Mouse (Mus musculus): ENCODE measurements around the gene Pno1. TPM values are rescaled to one million over a fixed set of nuclear protein-coding genes. Genes with fewer than 3 reads are reported as not detected.
"Not testable (repeated sequence)": the region's sequence is repeated elsewhere in the genome, so short reads cannot be mapped to it uniquely, and the experiment has no call there.

Gene Pno1
- 79.1 and 84.1 TPM in 2 replicates for polyA plus RNA-seq (2014; fragmentation: Nextera tagmentation; extraction: Ambion mirVana)

DNA sequence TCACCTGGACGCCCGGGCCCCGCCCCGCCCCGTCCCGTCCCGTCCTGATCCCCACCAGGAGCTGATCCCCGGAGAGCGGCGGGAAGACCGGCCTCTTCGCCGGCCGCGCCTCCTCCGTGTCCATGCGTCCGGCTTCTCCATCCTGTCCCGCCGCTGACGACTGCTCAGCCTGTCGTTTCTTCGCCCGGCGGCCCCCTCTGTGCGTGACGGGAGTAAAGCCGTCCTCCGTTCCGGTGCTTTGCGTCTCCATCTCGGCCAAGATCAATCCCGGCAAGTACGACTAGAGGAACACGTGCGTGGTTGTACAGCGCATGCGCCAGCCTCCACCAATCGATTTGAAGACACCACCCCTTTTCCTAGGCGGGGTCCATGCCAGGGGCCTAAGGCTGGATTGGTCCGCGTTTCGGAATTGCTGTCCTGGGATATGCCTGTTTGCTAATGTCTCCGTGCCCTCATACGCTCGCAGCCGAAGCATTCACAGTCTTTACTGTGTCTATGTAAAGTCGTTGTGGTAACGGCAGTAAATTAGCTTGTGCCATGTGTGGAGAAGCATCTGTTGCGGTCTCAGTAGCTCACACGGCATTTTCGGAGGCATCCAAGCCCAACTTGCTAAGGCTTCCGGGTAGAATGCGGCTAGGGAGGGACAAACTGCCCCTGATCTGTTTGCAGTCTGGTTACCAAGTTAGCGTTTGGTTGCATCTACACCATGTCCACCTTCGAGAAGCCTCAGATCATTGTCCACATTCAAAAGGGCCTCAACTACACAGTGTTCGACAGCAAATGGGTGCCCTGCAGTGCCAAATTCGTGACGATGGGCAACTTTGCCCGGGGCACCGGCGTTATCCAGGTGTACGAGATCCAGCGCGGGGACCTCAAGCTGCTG, at the start of gene Pno1:
TSS of gene Pno1 (minus strand) at position 311 of the 883 bp plus-strand sequence.
- Histone ChIP-seq H3K4me2 (peak within 1 kb of the TSS; percentile 72), H3K27me3 (ENCODE audit: insufficient read depth, low read length) (no peaks in the 10 kb centered on the region), H3K36me3 (ENCODE audit: insufficient read depth) (peaks cover 21% of the 10 kb centered on the region; the same call in 1 of the 2 replicates), H3K9me3 (ENCODE audit: low read depth, low read length) (no peaks in the 10 kb centered on the region), H3K4me3 (ENCODE audit: low read depth, low read length) (peak within 1 kb of the TSS; percentile 84), H3K9ac (peak within 1 kb of the TSS; percentile 80), H3K4me1 (ENCODE audit: insufficient read depth) (no peaks in the 10 kb centered on the region), H3K27ac (ENCODE audit: low read depth) (peak within 1 kb of the TSS; percentile 86)
- DNase-seq (peak; percentile 98), ATAC-seq (ENCODE audit: insufficient read depth) (peak; percentile 99)
- TF ChIP-seq CTCF (IDR thresholded peaks at IDR 0.05; ENCODE audit: low read depth) = no peak
- under 1% methylated on average over 65 of the region's 65 CpGs for WGBS

DNA sequence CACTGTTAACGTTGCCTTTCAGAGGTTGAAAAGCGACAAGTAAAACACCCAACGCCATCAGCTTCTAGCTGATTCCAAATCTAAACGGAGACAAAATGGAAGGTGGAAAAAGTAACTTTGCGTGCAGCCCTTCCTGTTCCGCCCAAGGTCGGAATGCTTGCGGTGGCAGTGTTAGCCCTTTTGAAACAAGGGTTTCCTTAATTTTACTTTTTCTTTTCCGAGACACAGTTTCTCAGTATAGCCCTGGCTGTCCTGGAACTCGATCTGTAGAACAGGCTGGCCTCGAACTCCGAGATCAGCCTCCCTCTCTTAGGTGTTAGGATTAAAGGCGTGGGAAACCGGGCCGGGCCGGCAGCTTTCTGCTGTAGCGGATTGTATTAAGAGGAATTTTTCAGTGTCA, 46.5 kb upstream of the Pno1 start:
- no peaks in the 10 kb centered on the region for H3K36me3 ChIP-seq (ENCODE audit: insufficient read depth)
- peaks cover 4% of the 10 kb centered on the region; the same call in 1 of the 2 replicates for H3K4me1 ChIP-seq (ENCODE audit: insufficient read depth)
- DNase-seq (peak; percentile 65), ATAC-seq (ENCODE audit: insufficient read depth) (peak; percentile 23; the same call in 1 of the 2 replicates)
- peak overlapping the region; percentile 81 for H3K27ac ChIP-seq (ENCODE audit: low read depth)
- peak overlapping the region; percentile 57 for H3K4me3 ChIP-seq (ENCODE audit: low read depth, low read length)
- no peak for TF ChIP-seq CTCF (IDR thresholded peaks at IDR 0.05; ENCODE audit: low read depth)
- H3K4me2 ChIP-seq = peak overlapping the region; percentile 72
- WGBS = under 1% methylated on average over 17 of the region's 17 CpGs
- no peaks in the 10 kb centered on the region for H3K27me3 ChIP-seq (ENCODE audit: insufficient read depth, low read length)
- H3K9me3 ChIP-seq (ENCODE audit: low read depth, low read length) = no peaks in the 10 kb centered on the region
- H3K9ac ChIP-seq = peak overlapping the region; percentile 86

DNA sequence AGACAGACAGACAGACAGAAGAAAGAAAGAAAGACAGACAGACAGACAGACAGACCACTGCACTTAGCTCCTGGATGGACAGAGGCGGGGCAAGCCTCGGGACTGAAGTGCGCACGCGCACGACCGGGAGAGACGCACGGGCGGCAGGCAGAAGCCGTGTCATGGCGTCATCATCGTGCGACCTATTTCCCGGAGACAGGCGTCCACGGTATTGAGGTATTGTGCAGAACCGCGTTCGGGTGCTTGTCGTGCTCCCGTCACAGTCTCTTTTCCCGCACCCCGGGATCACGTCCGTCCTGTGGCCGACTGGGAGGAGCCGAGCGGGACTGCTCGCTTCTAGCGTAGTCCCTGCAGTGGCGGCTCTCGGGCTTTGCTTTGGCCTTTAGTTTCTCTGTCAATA, 46.1 kb upstream of the Pno1 start, which contains the start of gene C1d:
TSS of gene C1d (plus strand) at position 137 of the 400 bp plus-strand sequence.
- Histone ChIP-seq H3K4me3 (ENCODE audit: low read depth, low read length) (peak within 1 kb of the TSS; percentile 57), H3K4me1 (ENCODE audit: insufficient read depth) (peaks cover 4% of the 10 kb centered on the region; the same call in 1 of the 2 replicates), H3K27me3 (ENCODE audit: insufficient read depth, low read length) (no peaks in the 10 kb centered on the region), H3K9ac (peak within 1 kb of the TSS; percentile 86), H3K27ac (ENCODE audit: low read depth) (peak within 1 kb of the TSS; percentile 81), H3K36me3 (ENCODE audit: insufficient read depth) (no peaks in the 10 kb centered on the region), H3K4me2 (peak within 1 kb of the TSS; percentile 72), H3K9me3 (ENCODE audit: low read depth, low read length) (no peaks in the 10 kb centered on the region)
- no peak for TF ChIP-seq CTCF (IDR thresholded peaks at IDR 0.05; ENCODE audit: low read depth)
- ATAC-seq (ENCODE audit: insufficient read depth) = peak; percentile 95
- 0% methylated on average over 33 of the region's 33 CpGs for WGBS
- peak; percentile 99 for DNase-seq

DNA sequence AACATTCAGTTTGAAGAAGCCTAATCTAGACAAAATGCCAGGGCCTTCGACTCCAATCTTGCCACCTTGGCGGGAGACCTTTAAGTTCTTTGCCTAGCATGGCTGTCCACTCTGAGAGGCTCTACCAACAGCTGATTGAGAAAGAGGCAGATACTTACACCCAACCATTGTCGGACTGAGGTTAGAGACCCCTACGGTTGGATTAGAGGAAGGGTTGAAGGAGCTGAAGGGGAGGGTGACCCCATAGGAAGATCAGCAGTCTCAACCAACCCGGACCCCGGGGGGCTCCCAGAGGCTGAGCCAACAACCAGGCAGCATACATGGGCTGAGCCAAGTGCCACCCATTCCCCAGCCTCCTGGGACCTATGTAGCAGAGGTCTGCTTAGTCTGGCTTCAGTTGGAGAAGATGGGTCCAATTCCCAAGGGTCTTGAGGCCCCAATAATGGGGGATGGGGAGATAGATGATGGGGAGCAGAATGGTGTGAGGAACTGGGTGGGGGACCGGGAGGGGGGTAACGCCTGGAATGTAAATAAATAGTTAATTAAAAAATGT, 45.5 kb upstream of the Pno1 start:
- peaks cover 4% of the 10 kb centered on the region; the same call in 1 of the 2 replicates for H3K4me1 ChIP-seq (ENCODE audit: insufficient read depth)
- H3K4me2 ChIP-seq = peak overlapping the region; percentile 72
- ATAC-seq (ENCODE audit: insufficient read depth) (peak; percentile 80), DNase-seq (peak; percentile 17)
- no peak overlapping the region for H3K27ac ChIP-seq (ENCODE audit: low read depth)
- no peak overlapping the region; the same call in 1 of the 2 replicates for H3K9ac ChIP-seq
- WGBS = 57% methylated on average over 8 of the region's 8 CpGs
- no peaks in the 10 kb centered on the region for H3K27me3 ChIP-seq (ENCODE audit: insufficient read depth, low read length)
- no peaks in the 10 kb centered on the region for H3K9me3 ChIP-seq (ENCODE audit: low read depth, low read length)
- TF ChIP-seq CTCF (IDR thresholded peaks at IDR 0.05; ENCODE audit: low read depth) = no peak
- peak overlapping the region; percentile 57 for H3K4me3 ChIP-seq (ENCODE audit: low read depth, low read length)
- H3K36me3 ChIP-seq (ENCODE audit: insufficient read depth) = no peaks in the 10 kb centered on the region

DNA sequence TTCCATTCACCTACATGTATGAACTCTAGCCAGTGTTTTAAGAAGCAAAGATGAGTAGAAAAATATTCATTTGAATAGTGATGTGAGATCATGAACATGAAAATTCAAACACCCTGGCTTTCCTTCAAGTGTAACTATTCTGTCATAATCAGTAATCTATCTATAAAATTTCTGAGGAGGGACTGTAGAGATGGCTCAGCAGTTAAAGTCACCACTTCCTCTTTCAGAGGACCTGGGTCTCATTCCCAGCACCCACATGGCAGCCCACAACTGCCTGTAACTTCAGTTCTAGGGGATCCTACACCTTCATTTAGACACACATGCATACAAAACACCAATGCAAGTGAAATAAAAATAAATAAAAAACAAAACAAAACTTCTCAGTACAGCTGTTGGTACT, 37.3 kb upstream of the Pno1 start:
- no peak for DNase-seq
- Histone ChIP-seq H3K27ac (ENCODE audit: low read depth) (no peak overlapping the region), H3K4me2 (no peak overlapping the region), H3K36me3 (ENCODE audit: insufficient read depth) (no peaks in the 10 kb centered on the region), H3K27me3 (ENCODE audit: insufficient read depth, low read length) (no peaks in the 10 kb centered on the region), H3K4me3 (ENCODE audit: low read depth, low read length) (no peak overlapping the region), H3K9ac (no peak overlapping the region), H3K4me1 (ENCODE audit: insufficient read depth) (no peaks in the 10 kb centered on the region), H3K9me3 (ENCODE audit: low read depth, low read length) (no peaks in the 10 kb centered on the region)
- ATAC-seq (ENCODE audit: insufficient read depth) = no peak
- no peak for TF ChIP-seq CTCF (IDR thresholded peaks at IDR 0.05; ENCODE audit: low read depth)

DNA sequence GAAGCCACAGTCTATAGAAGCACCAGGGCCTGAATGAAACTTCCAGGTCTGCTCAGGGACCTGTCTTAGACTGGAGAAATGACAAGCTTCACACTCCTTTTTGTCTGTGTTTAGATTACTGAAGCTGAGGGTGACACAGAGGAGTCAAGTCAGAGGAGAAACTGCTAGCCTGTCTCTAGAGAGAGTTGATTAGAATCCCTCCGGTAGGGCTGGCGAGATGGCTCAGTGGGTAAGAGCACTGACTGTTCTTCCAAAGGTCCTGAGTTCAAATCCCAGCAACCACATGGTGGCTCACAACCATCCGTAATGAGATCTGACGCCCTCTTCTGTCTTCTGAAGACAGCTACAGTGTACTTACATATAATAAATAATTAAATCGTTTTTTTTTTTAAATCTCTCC, 27.2 kb upstream of the Pno1 start:
- H3K4me1 ChIP-seq (ENCODE audit: insufficient read depth); H3K9ac ChIP-seq; H3K36me3 ChIP-seq (ENCODE audit: insufficient read depth); ATAC-seq (ENCODE audit: insufficient read depth); H3K4me3 ChIP-seq (ENCODE audit: low read depth, low read length); H3K27ac ChIP-seq (ENCODE audit: low read depth); H3K27me3 ChIP-seq (ENCODE audit: insufficient read depth, low read length); H3K4me2 ChIP-seq; H3K9me3 ChIP-seq (ENCODE audit: low read depth, low read length); DNase-seq: not testable (repeated sequence)
- 82% methylated on average over 5 of the region's 5 CpGs for WGBS

DNA sequence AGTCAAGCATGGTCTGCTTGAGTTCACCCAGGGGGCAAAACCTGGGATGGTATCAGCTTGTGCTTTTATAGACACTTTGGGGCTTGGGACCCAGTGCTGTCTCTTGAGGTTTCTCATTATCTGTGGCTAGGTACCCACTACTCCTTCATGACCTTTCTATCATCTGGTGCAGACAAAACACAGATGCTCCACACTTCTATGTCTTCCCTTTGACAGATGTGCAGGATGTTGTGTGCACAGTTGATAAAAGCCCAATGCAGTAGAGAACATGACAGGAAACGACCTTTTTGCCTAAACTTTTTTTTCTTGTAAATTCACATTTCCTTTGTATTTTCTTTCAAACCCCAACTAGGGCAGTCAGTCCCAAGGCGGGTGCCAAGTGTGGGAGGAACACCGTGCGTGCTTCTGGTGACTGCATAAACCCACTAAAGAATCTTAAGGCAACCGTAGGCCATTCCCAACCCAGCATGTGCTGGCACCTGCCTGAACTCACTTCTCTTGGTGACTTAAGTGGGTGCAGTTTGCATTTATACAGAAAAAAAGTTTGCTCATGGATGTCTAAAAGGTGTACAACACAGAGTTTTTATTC, 25.2 kb upstream of the Pno1 start:
- no peak overlapping the region for H3K9ac ChIP-seq
- no peaks in the 10 kb centered on the region for H3K9me3 ChIP-seq (ENCODE audit: low read depth, low read length)
- no peaks in the 10 kb centered on the region for H3K27me3 ChIP-seq (ENCODE audit: insufficient read depth, low read length)
- DNase-seq = no peak
- no peak overlapping the region for H3K4me3 ChIP-seq (ENCODE audit: low read depth, low read length)
- TF ChIP-seq CTCF (IDR thresholded peaks at IDR 0.05; ENCODE audit: low read depth) = no peak
- H3K27ac ChIP-seq (ENCODE audit: low read depth) = no peak overlapping the region
- no peak overlapping the region for H3K4me2 ChIP-seq
- ATAC-seq (ENCODE audit: insufficient read depth) = no peak
- no peaks in the 10 kb centered on the region for H3K4me1 ChIP-seq (ENCODE audit: insufficient read depth)
- WGBS = 77% methylated on average over 5 of the region's 5 CpGs
- peaks cover 20% of the 10 kb centered on the region for H3K36me3 ChIP-seq (ENCODE audit: insufficient read depth)
